Mouse (Mus musculus) spleen, adult 2 months (tissue): ENCODE measurements around the gene Qrich1. TPM values are rescaled to one million over a fixed set of nuclear protein-coding genes. Genes with fewer than 3 reads are reported as not detected.

Experiments used
- DNase-seq, 2 experiments: peaks; one replicate each; pipeline versions ENCODE4 v3.0.0 to v3.0.0-alpha.2; 2012 to 2021; ENCODE audit warnings: low spot score in 2 of 2, low read depth in 1 of 2
- H3K27ac ChIP-seq: fragments of 200-500 bp; 2 replicates; pipeline ENCODE4 v1.5.1; 2012; ENCODE audit warnings: low read length, inconsistent platforms; ENCODE audit not compliant: insufficient read depth
- H3K27me3 ChIP-seq: fragments of 200-500 bp; 2 replicates; pipeline ENCODE4 v1.6.1; 2012; ENCODE audit warnings: mild to moderate bottlenecking, moderate library complexity, low read length, inconsistent platforms; ENCODE audit not compliant: control insufficient read depth, insufficient read depth
- H3K36me3 ChIP-seq: fragments of 200-500 bp; 2 replicates; pipeline ENCODE4 v1.6.1; 2012; ENCODE audit warnings: mild to moderate bottlenecking, low read length, inconsistent platforms; ENCODE audit not compliant: control insufficient read depth, insufficient read depth
- H3K4me1 ChIP-seq: fragments of 200-500 bp; 2 replicates; pipeline ENCODE4 v1.6.1; 2011; ENCODE audit warnings: inconsistent platforms; ENCODE audit not compliant: control insufficient read depth, insufficient read depth, insufficient read length
- H3K4me3 ChIP-seq: fragments of 200-500 bp; 2 replicates; pipeline ENCODE4 v1.5.1; 2011; ENCODE audit warnings: mild to moderate bottlenecking, inconsistent platforms; ENCODE audit not compliant: insufficient read depth, insufficient read length; ENCODE audit errors: extremely low read depth
- CTCF ChIP-seq: fragments of 200-500 bp; IDR thresholded peaks from 2 replicates; pipeline ENCODE4 v1.5.1; 2011; ENCODE audit warnings: mild to moderate bottlenecking, inconsistent platforms; ENCODE audit not compliant: insufficient read depth, insufficient read length, insufficient replicate concordance; ENCODE audit errors: extremely low read depth
- POLR2A ChIP-seq: fragments of 200-500 bp; IDR thresholded peaks from 2 replicates; pipeline ENCODE4 v1.6.1; 2011; ENCODE audit warnings: low read depth, low read length, inconsistent platforms
- WGBS: fragments of 180-500 bp; shearing (Covaris S2); methylation state at CpG from one replicate; pipeline ENCODE4 v1.1.7; 2018; 5-methylcytosine and 5-hydroxymethylcytosine counted together
- polyA plus RNA-seq: library from polyadenylated mRNA; depleted of rRNA; stranded (reverse); fragments of >200 nt; gene quantifications from 2 replicates; pipeline ENCODE4 v1.2.3, GENCODE M21; 2012

Gene Qrich1
- polyA plus RNA-seq, 1 experiment: 76.7 TPM

DNA sequence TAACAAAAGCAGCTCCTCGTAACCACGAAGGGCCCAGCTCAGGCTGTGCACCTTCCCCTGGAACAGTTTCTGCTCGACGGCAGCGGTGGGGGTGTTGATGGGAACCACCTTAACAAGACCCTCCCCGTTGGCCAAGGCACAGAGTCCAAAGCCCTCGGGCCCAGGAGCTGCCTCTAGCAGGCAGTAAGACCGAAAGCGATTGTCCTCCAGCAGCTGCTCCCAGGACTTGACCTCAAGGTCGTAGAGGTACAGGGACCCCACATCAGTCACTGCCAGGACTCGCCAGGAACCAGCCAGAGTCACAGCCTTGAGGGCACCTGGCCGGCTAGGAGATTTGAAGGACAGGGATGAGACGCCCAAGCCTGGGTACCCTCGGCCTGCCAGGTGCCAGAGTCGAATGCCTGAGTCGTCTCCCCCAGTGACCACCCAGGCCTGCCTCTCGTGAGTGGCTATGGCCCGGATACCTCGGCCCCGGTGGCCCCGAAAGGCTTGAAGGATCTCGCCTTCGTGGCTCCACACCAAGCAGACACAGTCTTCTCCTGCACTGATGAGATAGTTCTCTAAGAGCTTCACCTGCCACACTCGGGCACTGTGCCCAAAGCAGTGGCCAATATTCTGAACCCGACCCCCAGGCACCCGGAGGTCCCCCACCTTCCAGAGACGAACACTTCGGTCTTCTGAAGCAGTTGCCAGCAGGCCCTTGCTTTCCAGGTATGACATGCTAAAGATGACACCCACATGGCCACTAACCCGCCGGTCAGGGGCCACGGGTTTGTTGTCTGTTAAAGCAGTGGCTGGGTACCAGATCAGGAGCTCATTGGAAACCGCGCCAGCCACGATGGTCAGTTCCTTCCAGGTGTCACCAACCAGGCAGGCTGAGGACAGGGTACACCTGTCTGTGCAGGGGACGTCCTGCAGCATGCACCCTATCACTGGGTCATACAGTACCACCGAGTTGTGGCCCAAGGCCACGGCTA, 59.0 kb downstream of the Qrich1 start:
- WGBS: 92% methylated on average over 37 of the region's 37 CpGs
- DNase-seq: no peak
- peaks cover 15% of the 10 kb centered on the region for H3K36me3 ChIP-seq
- H3K27ac ChIP-seq: no peak overlapping the region
- TF ChIP-seq CTCF: no peak
- peaks cover 3% of the 10 kb centered on the region; the same call in 1 of the 2 replicates for H3K4me1 ChIP-seq
- no peaks in the 10 kb centered on the region for H3K27me3 ChIP-seq
- no peak overlapping the region for H3K4me3 ChIP-seq

DNA sequence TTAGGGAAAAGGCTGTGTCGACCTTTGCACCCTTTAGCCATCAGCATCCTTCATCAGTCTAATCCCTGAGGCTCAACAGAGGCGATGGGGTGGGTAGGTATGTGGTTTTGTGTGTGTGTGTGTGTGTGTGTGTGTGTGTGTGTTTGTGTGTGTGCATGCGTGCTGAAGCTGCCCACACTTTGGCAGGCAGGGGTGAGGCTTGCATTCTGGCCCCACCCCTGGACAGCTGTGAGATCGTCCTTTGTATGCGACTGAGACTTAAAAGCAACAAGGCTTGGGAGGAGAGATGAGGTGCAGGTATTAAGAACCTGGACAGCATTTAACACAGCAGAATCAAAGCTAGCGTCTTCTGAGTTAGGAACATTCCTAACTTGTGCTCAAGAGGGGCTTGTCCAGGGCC, 60.4 kb downstream of the Qrich1 start:
- H3K27ac ChIP-seq: no peak overlapping the region
- WGBS: 60% methylated on average over 6 of the region's 6 CpGs
- H3K4me1 ChIP-seq: peaks cover 3% of the 10 kb centered on the region; the same call in 1 of the 2 replicates
- H3K27me3 ChIP-seq: no peaks in the 10 kb centered on the region
- H3K36me3 ChIP-seq: peaks cover 10% of the 10 kb centered on the region
- no peak for DNase-seq
- TF ChIP-seq POLR2A: no peak
- TF ChIP-seq CTCF: no peak
- no peak overlapping the region for H3K4me3 ChIP-seq

DNA sequence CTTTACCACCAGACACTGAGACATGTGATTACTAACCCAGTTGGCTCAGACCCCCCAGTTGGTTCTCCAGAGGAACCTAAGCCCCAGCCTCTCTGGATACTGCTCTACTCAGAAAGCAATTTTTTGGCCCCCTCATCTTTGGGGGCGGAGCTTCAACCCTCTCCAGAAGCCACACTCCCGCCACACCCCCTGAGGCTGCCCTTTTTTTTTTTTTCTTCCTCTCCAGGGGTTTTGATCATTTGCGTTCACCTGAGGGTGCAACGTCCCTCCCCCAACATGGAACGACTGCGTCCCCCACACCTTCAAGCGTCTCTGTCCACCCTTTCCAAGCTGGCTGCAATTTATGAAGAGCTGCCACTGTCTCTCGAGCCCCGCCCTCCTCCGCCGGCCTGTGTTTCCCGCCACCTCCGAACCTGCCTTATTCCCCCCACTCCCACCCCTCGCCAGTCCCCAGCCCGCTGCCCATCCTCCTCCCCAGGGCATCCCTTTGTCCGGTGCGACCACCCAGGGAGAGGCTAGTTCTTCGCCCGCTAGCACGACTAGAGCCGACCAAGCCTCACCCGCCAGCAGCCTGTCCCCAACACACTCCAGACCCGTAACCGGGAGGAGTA, 61.4 kb downstream of the Qrich1 start:
- H3K4me3 ChIP-seq: peak overlapping the region; percentile 96
- H3K4me1 ChIP-seq: peaks cover 3% of the 10 kb centered on the region; the same call in 1 of the 2 replicates
- H3K27ac ChIP-seq: peak overlapping the region; percentile 88
- H3K27me3 ChIP-seq: no peaks in the 10 kb centered on the region
- DNase-seq: no peak
- 1% methylated on average over 24 of the region's 24 CpGs for WGBS
- TF ChIP-seq CTCF (no peak), POLR2A (no peak)
- peaks cover 6% of the 10 kb centered on the region for H3K36me3 ChIP-seq

DNA sequence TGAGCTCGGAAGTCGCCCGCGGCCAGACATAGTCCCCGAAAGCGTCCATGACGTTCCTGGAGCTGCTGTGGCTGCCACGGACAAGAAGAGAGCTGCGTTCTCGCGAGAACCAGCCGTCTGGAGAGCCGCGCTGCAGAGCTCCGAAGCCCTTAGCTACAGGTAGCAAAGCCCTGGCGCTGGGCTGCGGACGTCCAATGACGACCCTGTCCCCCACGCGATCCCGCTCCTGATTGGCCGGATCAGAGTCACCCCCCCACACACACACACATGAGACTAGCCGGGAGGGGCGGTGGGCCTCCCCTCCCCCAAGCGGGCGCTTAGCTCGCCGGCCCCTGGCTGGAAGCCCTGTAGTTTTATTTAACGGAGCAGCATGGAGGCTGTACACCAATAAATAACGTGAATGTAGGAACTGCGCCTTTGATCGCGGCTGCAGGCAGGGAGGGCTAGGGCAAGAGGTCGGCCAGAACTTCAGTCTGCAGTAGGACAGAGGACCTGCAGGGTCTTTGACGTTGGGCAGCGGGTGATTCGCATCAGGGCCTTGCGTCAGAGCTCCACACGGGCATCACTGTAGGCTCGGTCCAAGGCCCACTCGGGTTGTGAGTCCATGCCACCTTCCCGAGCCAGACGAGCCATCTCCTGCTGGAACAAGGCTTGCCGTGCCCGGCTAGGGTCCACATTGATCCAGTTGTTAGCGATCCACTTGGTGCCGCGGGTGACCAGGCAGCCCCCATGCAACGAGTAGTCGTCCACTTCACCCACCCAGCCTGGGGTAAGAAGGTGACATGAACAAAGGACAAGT, 62.1 kb downstream of the Qrich1 start, which contains the start of gene Wdr6:
Gene Wdr6 (minus strand): TSS at position 195 of the 799 bp plus-strand sequence.
- Histone ChIP-seq H3K4me3 (peak within 1 kb of the TSS; percentile 96), H3K27me3 (no peaks in the 10 kb centered on the region), H3K36me3 (peaks cover 4% of the 10 kb centered on the region; the same call in 1 of the 2 replicates), H3K27ac (peak within 1 kb of the TSS; percentile 88), H3K4me1 (peaks cover 3% of the 10 kb centered on the region; the same call in 1 of the 2 replicates)
- peak; percentile 85 to 92 for DNase-seq
- 9% methylated on average over 51 of the region's 51 CpGs for WGBS
- TF ChIP-seq POLR2A (peak; percentile 48; the same call in 1 of the 2 replicates), CTCF (no peak)

- no peak overlapping the region for H3K4me3 ChIP-seq
- H3K4me1 ChIP-seq: peaks cover 3% of the 10 kb centered on the region; the same call in 1 of the 2 replicates
- TF ChIP-seq CTCF (no peak), POLR2A (no peak)
- no peak overlapping the region for H3K27ac ChIP-seq
- 76% methylated on average over 5 of the region's 5 CpGs for WGBS
- no peak for DNase-seq
- H3K36me3 ChIP-seq: peaks cover 4% of the 10 kb centered on the region; the same call in 1 of the 2 replicates
- no peaks in the 10 kb centered on the region for H3K27me3 ChIP-seq
Measured at GRCm38 (mm10) chr9:108579344-108579690, 62.7 kb downstream of the Qrich1 start.

- no peak for DNase-seq
- no peaks in the 10 kb centered on the region for H3K27me3 ChIP-seq
- no peaks in the 10 kb centered on the region for H3K4me1 ChIP-seq
- WGBS: 90% methylated on average over 14 of the region's 14 CpGs
- TF ChIP-seq CTCF: no peak
- TF ChIP-seq POLR2A: no peak
- no peak overlapping the region for H3K4me3 ChIP-seq
- no peak overlapping the region for H3K27ac ChIP-seq
- no peaks in the 10 kb centered on the region for H3K36me3 ChIP-seq
Measured at GRCm38 (mm10) chr9:108587571-108588180, 71.1 kb downstream of the Qrich1 start.
